Mouse (Mus musculus) telencephalon, adult 2 months (tissue): ENCODE data around the gene March8.
"Not testable (repeated sequence)": the region's sequence is repeated elsewhere in the genome, so short reads cannot be mapped to it uniquely, and the experiment has no call there.

Source experiments
- DNase-seq: peaks from one replicate; pipeline ENCODE4 v3.0.0-alpha.2; 2011; ENCODE audit warnings: low read depth, low spot score

Gene March8

DNA sequence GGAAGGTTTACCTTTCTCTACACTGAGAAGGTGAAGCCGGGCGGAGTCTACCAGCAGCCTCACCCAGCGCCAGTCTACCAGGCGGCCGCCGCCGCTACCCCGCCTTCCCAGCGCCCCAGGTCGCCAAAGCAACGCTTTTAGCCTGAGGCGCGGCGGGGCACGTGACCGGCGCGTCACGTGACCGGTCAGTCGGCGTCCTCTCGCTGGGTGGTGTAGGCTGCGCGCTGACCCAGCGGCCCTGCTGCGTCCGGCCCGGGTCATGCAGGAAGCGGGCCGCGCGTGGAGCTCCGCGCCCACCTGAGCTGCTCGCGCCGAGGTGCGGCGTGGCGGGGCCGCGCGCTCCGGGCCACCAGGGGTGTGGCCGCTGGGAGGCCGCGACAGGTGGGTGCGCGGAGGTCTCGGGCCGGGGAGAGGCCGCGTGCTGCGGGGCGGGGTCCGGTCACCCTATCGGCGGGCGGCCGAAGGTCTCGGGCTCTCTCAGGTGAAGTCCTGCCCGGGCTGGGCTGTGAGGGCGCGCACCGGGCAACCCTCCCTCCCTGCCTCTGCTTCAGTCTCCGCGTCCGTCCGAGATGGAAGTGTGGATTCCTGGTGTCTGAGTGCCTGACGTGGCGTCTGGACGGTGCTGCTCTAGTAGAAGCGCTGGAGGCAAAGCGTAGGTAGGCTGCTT lies at the start of gene March8:
Gene March8 (plus strand): TSS at position 190 of the 667 bp plus-strand sequence.
- peak; percentile 70 for DNase-seq

DNA sequence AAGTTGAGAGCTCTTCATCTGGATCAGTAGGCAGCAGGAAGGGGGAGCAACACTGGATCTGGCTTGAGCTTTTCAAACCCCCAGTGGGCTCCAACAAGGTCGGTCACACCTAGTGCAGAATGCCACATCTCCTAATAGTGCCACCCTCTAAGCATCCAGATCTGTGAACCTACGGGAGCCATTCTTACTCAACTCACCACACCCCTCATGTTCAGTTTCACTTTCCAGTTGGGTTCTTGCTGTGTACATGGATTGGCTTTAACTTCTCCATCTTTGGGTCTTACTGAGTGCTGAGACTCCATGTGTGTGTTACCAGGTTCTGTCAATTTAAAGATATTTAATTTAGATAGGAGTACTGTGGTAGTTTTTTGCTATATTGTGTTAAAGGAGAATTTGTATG lies 26.4 kb upstream of the March8 start:
- no peak for DNase-seq

DNA sequence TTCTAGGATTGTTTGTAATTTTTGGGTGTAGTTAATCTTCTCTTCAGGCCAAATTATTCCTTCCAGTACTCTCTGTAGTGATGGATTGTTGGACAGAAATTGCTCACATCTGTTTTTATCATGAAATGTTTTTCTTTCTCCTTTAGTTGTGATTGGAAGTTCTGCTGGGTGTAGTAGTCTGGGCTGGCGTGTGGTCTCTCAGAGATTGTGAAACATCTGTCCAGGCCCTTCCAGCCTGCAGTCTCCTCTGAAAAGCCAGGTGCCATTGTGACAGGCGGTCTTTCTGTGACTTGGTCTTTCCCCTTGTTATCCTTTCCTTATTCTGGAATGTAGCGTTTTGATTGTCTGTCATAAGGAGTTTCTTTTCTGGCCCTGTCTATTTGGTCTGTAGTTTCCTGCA lies 18.6 kb upstream of the March8 start:
- DNase-seq: no peak

DNA sequence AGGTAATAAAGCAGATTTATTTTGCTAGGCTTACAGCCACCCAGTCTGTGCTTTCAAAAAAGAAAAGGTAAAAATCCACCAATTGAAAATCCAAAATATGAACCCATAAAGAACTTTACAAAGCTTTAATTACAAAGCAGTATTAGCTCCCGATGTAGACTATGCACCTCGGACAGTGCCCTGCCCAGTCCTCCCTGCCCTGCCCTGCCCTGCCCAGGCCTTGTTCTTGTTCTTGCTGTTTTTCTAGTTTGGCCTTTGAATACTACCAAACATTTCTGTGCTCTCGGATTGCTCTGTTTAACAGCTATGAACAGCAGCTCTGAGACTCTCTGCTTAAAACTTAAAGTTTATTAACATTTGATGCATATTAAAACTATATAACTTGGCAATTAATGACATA lies 11.2 kb upstream of the March8 start:
- no peak for DNase-seq

DNA sequence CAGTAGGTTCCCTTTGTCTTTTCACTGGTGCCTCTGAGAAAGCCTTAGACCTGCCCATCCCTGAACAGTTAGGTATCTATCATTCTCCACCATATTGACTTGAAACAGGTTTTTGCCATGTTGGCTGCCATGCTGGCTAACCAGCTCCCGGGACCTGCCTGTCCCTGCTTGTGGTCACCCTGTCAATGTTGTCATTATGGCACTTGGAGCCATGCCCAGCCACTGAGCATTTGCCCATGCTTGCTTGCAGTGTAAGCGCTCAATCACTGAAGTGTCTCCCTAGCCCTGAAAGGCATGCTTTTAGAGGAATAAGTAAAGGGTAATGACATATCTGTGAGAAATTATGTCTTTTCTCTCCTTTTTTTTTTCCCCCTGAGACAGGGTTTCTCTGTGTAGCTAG lies 6.4 kb upstream of the March8 start:
- no peak for DNase-seq

DNA sequence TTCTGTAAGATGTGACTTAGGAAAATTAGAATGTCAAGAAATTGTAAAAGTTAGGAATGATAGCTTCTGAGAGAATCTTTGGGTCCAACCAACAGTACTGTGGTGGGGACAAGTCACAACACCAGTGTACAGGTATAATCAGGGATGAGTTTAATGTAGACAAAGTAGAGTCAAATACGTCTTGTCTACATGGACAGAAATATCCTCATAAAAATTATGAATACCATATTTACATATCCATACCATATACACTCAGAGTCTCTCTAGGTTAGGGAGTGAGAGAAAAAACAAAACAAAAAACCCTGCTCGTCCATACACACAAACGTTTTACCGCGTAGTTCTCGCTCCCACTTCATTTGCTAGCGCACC lies 374 bp upstream of the March8 start:
- DNase-seq: no peak

DNA sequence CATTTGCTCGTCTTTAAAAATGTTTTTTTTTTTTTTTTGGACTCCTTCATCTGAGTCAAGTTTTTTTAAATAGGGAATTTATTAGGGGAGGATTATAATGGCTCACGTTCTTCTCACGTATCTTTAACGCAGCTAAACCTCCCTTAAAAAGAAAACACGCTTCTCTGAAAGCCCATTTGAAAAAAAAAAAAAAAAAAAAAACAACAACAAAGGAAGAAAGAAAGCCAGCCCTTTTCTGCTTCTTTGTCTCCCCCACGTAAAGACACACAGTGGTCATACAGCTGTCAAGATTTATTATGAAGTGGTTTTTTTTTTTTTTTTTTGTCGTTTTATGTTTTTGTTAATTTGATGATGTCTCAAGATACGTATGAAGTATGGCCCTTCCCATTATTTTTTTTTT lies 696 bp downstream of the March8 start:
- no peak for DNase-seq

DNA sequence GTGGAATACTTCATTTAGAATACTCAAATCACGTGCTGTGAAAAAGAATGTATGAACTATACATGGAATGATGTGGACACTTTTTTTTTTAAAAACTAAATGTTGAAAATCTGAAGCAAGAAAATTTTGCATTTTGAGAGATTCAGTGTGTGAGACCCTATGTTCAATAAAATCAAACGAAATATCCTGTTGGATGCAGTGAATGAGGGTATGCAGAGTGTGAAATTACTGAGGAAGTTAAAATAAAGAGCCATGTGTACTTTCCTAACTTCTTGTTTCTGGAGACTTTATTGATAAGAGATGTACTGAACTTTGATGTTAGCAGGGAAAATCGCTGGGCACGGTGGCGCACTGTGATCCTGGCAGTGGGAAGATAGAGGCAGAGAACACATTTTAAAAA lies 1.3 kb downstream of the March8 start:
- DNase-seq: no peak

DNA sequence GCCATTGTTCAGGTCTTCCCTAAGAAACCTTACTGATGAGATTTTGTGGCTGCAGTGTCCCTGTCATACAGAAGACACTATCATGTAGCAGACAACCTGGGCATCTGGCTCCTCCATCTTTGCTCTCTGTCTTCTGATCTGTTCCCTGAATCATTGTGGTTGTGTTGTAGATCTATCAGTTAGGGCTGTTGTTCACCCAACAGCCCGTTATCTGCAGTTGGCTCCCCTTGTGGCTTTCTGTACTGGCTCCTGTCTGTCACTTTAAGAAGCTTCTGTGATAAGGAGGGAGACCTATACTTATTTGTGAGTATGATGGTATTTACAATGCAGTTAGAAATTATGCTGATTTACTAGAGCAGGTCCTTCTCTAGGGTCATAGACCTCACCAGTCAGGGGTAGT lies 2.7 kb downstream of the March8 start:
- DNase-seq: no peak

DNA sequence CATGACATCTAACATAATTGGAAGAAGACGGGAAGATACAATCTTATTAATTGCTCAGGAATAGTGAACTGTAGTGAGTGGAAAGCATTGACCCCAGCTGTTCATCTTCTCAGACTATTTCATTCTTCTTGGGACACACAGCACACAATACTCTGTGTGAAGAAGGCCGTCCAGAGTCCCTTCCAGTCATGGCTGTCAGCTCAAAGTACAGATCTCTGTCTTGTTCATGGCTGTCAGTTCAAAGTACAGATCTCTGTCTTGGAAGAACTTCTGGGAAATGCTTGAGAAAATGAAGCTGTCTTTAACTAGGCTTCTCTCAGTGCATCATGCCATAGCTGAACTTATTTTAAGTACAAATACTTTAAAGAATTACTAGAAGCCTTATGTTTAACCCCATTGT lies 10.1 kb downstream of the March8 start:
- no peak for DNase-seq

DNA sequence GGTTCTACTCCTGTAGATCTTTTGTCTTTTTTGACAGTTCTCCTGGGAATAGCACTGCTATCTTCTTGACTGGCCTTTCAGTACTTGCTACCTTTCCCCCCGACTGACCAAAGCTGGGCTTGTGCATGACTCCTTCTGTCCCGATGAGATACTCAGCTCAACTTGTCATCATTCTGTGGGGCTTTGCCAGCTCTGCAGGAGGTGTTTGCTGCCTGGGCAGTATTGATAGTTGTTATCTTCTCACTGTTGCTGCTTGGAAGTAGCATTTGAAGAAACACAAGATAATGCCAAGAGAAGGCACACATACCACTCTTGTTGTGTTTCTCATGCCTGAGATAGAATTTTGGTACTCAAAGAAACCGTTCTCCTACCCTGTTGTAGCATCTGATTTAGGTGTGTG lies 12.2 kb downstream of the March8 start:
- DNase-seq: no peak

DNA sequence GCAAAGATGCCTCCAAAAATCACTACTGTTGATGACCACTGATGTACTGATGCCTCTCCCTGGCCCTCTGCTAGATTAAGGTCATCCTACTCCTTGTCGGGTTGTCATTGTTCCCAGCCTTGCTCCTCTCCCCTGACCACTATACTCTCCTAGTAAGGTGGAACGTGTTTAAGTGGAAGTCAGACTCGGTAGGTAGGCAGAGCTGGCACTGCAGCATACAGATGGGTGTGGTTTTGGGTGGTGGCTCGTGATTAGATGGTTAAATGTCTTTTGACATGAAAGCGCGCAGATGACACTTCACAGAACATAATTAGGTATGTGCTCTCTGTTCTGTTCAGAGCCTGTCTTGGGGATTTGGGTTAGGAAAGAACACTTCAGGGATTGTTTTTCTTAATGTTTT lies 12.8 kb downstream of the March8 start:
- DNase-seq: no peak

DNA sequence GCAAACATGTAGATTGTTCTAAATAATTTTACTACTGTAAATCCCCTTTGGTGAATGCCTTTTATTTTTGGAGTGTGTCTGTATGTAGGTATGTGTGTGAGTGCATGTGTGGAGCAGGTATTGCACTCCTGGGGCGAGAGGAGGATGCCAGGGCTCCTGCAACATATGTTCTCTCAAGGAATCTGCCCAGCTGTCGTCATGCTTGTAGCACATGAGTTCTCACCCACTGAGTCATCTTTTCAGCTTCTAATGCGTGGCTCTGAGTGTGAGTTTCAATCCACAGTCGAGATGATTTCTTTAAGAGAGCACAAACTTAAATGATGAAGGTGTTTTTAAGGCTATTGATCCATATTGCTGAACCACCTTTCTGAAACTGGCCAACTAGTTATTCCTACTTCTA lies 13.7 kb downstream of the March8 start:
- DNase-seq: no peak

DNA sequence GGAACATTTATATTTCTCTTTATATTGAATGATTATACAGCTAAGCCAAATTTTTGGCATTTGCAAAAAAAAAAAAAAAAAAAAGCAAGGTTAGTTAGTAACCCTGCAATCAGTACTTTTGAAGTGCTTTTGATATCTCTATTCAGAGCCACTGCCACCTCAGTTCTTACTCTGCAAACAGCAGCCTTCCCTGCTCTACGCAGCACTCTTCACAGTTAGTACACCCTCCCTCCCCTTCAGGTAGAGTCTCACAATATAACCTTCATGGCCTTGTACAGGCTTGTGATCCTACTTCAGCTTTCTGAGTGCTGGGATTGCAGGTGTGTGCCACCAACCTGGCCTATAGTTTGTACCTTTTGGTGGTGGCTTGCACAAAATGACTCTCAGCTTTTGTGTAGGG lies 15.6 kb downstream of the March8 start:
- DNase-seq: no peak

DNA sequence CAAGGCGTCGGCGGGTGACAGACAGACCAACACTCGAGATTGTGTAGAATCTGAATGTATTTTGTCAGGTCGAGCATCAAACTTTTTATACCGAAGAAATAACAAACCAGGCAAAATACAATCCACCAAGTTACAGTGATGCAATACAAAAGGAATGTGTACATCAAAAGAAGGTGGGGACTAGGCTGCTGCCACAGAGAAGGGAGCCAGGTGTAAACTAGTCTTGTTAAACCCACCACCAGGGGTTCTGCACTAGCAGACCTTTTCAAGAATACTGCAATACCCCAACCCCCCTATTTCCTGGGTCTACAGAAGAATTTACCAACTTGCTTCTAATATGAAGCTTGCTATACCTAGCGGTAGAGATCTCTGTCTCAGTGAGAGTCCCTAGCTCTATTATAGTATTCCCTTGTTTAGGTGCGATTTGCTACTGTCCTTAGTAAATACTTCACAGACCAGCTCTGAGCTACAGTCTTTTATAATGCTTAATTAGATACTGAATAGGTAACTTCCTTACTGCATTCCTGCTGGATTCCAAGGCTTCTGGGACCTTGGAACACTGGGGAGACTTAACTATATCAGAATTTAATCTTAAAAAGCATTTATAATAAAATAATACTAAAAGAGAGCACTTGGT lies 18.6 kb downstream of the March8 start:
- not testable (repeated sequence) for DNase-seq

DNA sequence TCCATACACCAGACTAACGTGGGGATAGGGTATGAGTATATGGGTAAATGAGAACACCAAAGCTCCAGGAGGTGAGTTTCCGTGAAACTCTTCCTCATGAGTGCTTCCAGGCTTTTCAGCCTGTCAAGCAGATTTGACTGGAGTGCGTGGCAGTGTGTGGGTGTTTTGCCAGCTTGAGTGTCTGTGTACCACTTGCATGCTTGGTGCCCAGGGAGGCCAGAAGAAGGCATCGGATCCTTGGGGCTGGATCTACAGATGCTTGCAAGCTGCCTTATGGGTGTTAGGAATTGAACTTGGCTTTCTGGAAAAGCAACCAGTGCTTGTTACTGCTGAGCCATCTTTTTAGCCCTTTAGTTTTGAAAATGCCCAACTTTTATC lies 19.1 kb downstream of the March8 start:
- no peak for DNase-seq

DNA sequence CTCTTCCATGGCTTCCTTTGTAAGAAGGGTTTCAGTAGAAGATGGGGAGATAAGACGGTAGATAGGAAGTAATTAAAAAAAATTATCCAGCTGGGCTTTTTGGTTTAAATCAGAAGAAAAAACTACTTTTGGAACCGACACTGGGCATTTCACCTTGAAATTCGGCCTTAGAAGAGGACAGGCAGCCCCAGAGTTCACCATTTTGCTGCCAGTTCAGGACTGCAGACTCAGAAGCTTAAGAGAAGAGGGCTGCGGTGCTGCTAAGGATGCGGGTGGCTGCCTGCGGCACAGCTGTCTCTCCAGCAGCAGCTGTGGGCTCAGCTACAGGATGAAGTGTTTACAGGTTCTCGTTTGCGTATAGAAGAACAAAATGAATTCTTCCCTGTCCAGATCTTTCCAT lies 20.2 kb downstream of the March8 start:
- DNase-seq: no peak

DNA sequence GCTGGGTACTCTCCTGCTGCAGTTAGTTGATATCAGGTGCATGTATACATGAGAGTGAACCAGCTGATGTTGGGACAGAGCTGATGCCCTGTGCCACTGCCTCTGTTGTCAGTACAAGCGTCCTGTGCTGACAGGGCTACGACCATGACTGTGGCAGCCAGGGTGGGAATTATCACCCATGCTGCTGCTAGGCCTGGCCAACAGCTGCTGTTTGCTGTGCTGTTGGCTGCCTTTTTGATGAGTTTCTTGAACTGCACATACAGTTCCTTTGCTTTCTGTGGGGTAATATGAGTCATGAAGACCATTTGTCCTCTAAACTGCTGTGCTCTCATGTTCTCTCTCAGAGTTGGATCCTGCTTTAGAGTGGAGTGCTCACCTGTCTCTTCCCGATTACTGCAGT lies 21.4 kb downstream of the March8 start:
- DNase-seq: no peak

DNA sequence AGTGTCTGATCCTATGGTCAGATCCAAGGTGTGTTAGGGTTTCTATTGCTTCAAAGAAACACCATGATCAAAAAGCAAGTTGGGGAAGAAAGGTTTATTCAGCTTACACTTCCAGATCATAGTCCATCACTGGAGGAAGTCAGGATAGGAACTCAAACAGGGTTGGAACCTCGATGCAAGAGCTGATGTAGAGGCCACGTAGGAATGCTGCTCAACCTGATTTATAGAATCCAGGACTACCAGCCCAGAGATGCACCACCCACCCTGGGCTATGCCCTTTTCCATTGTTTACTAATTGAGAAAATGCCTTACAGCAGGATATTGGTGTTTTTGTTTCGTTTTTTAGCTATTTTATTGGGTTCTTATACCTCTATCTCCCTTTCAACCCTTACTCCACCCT lies 23.6 kb downstream of the March8 start:
- DNase-seq: no peak

DNA sequence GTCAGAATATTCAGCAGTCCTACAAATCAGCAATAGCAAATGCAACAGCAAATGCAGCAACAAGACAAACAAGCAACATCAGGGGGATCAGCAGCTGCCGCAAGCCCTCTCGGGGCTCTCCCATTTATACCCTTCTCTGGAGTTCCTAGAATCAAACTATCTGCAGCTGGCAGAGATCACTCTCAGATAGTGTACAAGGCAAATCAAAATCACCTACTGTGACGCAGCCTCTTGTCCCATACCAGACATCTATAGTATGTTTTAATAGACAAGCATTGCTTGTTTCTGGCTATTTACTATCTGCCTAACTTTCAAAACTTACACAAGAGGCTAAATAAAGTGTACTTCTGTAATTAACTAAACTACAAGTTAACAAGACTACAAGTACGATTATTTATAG lies 24.2 kb downstream of the March8 start:
- no peak for DNase-seq

DNA sequence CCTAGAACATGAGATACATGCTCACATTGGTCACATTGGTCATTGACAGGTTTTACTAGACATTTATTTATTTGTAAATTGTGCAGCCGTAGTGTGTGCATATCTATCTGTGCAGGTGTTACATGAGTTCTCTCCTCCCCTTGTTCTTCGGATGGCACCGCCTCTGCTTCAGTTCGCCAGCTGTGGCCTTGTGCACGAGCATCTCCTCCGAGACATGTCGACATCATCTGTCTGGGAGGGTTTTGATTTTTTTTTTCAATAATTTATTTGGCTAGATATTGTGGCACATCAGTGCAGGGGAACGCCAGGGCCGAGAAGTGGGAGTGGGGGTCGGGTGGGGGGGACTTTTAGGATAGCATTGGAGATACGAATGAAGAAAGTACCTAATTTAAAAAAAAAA lies 30.1 kb downstream of the March8 start:
- no peak for DNase-seq

DNA sequence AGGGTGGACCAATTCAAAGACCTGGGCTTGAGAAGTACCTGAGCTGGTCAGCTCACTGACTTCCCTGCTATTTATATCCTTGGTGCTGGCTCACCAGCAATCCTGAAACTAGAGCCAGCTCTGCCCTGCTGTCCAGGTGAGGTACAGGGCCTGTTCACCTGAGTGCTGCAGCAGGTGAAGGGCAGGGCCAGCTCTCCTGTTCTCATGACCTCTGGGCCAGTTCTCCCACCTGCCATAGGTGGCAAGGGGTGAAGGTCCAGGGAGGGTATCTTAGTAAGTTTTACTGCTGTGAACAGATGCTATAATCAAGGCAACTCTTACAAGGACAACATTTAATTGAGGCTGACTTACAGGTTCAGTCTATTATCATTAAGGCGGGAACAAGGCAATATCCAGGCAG lies 32.0 kb downstream of the March8 start:
- no peak for DNase-seq

DNA sequence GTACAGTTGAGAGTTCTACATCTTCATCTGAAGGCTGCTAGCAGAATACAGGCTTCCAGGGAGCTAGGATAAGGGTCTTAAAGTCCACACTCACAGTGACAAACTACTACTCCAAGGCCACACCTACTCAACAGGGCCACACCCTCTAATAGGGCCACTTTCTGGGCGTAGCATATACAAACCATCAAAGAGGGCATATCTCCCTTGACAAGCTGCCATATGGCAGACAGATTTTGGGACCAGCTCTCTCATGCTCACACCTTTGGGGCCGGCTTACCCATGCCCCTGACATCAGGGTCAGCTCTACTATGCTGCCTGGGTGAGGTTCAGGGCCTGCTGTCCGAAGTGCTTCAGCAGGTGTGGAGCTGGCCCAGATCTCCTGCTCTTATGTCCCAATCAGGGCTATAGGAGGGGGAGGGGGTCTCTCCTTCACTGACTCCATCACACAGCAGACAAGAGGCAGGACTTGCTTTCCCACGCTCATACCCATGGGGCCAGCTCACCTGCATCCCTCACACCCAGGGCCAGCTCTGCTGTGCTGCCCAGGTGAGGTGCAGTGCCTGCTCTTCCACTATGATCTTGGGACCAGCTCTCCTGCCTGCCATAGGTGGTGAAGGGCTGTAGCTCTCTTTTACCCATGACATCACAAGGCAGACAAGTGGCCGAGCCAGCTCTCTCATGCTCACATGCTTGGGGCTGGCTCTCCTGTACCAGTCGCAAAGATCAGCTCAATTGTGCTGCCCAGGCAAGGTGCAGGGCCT lies 32.6 kb downstream of the March8 start:
- no peak for DNase-seq
